Mouse (Mus musculus) MN1 (cell line): ENCODE data around the gene Washc1.
"Not testable (repeated sequence)": the region's sequence is repeated elsewhere in the genome, so short reads cannot be mapped to it uniquely, and the experiment has no call there.

Source experiments
- DNase-seq: peaks from one replicate; pipeline ENCODE4 v3.0.0-alpha.2; 2016; ENCODE audit warnings: low spot score

Washc1 gene

DNA sequence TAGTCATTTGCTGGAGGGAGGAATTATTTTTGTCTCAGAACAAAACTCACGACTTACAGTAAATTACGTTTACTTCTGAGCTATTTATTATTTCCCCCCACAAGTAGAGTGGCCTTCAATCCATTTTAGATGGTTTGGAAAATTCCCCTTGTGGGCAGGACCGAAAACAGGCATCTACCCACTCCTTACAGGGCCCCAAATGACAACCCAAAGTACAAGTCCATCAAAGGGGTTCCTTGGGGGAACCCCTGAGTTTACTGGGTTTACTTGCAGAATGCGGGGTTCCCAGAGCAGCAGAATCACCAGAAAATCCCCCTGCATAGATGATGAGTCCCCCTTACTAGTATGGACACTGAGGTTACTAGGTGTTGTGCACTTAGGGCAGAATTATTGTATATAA lies 821 bp downstream of the Washc1 start:
- DNase-seq: no peak

DNA sequence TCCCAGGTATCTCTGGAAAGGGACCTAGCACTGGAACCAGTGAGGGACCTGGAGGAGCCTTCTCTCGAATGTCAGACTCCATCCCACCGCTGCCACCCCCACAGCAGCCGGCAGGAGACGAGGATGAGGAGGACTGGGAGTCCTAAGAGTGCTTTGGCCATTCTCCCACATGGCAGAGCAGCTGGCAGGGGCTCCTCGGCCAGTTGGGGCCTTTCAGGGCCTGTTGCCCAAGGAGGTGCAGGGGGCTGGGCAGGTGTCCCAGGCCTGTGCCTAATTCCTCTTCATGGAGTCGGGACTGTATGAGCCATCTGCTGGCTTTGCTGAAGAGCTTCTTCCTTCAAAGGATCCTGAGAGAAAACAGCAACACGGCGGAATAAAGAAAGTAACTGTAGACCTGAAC lies 7.6 kb downstream of the Washc1 start:
- no peak for DNase-seq

DNA sequence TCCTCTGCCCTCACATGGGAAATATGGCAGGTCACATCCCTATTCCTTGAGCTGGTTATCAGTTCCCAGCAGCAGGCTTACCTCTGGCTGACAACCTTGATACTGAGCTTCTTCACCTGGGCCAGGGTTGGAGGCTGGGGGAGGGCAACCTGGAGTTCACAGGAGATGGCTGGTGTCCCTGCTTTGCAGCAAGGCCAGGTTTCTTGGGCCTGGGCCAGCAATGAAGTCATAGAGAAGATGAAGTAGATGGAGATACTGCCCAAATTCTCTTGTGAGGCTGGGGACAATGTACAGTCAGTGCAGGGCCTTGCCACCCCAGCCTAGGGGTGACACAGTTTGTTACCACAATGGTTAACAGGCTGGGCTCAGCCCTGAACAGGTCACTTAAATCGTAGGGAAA lies 9.4 kb downstream of the Washc1 start:
- peak; percentile 39 for DNase-seq

DNA sequence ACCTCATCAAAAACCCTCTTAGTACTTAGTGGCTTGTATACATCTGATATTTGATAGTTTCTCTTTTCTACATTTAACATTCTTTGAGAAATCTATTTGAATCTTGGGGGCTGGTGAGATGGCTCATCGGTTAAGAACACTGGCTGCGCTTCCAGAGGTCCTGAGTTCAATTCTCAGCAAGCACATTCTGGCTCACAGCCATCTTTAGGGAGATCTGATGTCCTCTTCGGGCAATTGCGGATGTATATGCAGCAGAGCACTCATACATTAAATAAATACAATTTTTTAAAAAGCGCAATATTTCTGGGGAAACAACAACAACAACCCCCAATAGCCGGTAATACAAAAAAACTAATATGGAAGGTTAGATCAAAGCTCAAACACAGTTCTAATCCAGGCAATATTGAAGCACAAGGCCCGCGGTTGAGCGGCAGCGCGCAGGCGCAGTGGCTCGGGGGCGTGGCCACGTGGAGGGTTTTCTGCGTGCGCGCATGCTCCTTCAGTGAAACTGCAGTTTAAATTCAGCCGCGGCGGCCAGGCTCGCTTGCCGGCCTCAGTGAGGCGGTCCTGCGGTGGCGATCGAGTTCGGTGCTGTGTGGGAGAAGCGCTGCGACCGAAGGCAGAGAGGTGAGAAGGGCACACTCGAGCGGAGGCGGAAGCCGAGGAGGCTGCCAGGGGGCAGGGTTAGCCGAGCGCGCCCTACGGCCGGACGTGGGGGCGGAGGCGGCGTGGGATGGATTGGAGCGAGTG lies 11.9 kb downstream of the Washc1 start, which contains the start of gene Ddx11:
Ddx11 (plus strand) TSS at position 455 of the 750 bp plus-strand sequence.
- peak; percentile 96 for DNase-seq

DNA sequence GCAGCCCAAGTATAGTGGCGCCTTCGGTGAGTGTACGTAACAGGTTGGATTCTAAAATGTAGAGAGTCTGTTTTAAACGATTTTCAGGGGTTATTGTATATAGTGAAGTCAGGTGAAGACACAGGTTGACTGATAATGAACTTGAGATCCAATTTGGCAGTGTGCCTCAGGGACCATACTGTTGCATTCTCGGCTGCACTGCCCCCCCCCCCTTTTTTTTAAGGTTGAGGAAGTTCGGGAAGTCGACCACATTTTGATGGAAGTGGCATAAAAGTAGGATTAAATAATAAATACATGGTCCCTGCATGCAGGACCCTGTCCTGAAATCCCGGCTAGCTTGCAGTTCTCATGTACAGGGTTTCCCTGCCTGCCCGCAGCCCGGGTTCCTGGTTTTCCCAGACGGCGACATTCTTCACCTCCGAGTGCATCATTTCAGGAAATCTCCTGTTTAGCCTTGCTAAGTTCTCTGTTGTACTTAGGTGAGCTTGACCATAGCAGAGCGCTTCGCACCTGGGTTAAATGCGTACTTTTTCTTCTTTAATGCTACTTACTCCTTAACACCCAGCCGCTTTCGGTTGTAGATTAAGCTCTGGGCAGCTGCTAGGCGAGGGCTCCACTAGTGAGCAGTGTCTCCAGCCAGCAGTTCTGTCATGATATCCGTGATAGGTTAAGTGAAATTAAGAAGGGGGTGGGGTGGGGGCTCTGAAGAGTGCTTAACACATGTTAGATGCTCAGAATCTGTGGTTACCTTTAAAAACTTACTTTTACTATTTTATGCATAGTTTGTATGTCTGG lies 12.7 kb downstream of the Washc1 start:
- peak; percentile 49 for DNase-seq

DNA sequence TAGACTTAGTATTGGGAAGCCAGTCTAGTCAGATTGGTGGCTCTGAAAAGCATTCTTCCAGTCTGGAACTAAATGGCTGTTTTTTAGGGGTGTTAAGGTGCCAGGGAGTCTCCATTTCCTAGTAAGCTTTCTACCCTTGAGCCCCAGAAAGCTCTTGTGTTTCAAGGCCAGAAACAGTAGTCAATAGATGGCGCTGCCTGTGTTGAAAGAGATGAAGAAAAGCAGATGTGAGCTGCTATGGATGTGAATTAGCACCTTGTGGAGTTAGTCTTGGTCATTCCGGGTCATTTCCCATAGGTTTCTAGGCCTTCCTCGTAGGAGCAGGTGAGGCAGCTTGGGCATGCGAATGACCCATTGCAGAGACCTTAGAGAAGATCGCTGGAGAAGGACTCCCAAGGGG lies 13.9 kb downstream of the Washc1 start:
- DNase-seq: peak; percentile 55

DNA sequence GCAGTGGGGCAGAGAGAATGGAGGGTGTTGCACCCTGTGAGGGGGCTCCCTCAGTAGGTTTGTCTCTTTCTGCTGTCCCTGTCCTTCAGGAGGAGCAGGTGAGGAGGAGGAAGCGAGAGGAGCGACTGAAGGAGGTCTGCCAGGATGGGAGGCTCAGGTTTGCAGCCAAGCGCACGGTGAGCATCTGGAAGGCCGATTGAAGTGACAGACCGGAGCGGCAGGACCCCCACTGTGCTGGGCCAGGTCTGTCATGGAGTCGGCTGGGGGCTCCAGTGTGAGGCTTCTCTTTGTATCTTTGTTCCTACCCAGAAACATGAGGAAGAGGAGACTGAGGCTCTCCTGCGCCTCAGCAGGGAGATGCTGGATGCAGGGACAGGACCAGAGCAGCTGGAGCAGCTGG lies 19.0 kb downstream of the Washc1 start:
- no peak for DNase-seq

DNA sequence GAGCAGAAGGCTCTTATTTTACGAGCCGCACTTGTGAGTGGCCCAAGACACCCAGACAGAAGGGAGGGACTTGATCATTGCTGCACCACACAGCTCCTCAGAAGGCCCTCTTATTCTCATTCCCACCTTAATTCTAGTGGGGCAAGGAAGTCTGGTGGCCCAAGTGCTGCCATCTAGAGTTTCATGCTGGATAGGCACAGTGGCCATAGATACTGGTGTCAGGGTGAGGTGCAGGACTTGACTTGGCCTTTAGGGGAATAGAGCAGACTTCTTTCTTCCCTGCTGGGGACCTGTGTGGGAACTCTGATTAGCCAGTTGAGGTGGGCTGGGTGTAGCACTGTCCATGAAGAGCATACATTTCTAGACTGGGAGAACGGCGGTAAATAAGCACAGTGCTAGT lies 19.9 kb downstream of the Washc1 start:
- no peak for DNase-seq

DNA sequence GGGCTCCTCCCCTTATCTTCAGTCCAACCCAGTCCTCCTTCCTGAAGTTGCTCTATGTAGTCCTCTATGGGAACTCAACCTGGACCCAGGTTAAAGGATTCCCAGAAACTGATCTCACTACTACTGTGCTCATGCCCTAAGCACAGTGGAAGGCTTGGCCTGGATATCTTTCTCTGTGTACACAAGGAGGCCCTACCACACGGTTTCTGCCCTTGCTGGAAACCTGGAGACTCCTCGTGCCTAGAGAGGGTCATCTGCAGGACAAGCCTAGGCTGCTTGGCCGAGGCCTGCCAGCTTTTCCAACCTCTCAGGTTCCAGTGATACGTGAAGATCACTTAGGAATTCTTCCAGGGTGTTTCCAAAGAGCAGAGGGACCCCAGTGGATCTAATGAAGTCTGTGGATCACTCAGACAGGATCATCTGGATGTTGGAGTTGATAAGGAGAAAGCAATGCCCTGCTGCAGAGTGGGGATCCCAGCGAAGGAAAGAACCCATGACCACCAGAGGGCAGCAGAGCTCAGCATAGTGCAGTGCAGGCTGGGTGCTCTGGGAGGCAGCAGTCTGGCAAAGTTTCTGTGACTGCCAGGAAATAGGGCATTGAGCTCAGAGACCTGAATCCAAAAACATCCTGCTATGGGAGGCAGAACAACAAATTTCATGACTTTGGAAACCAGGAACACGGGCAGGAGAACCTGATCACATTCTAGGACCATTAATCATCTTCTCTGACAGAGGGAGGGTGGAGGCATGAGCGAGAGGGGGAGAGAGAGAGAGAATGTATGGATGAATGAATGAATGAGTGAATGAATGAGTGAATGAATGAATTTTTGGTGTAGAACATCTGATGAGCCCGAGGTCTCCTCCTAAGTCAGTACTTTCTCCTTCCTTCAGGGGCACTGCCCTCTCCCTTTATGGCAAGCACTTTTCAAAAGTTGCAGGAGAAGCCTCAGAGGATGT lies 41.6 kb downstream of the Washc1 start:
- not testable (repeated sequence) for DNase-seq

DNA sequence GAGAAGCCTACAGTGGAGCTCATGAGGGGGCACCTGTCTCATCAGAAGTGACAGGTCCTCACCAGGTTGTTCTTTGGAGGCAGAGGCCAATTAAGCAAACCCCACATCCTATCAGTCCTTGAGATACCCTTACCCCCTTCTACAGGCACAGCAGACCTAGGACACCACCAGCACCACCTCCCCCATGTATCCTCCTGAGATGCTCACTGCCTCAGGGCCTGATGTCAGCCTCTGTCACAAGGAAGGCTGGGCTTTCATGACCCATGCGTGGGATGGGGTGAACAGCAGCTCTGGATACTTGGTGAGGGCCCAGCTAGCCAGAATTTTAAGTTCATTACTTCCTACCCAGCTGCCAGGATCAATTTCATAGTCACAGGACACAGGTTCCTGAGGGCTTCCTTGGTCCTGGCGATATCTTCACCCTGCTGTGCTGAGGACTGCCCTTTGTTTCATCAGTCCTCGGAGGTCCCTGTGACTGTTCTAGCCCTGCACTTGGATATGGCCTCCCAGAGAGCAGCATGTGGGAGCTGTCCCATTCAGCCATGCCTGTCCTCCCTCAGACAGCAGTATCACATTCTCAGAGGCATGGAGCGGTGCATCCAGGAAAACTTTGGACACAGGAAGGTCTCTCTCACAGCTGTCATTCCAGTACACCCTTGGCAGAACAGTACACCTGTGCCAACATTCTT lies 42.5 kb downstream of the Washc1 start:
- DNase-seq: not testable (repeated sequence)

DNA sequence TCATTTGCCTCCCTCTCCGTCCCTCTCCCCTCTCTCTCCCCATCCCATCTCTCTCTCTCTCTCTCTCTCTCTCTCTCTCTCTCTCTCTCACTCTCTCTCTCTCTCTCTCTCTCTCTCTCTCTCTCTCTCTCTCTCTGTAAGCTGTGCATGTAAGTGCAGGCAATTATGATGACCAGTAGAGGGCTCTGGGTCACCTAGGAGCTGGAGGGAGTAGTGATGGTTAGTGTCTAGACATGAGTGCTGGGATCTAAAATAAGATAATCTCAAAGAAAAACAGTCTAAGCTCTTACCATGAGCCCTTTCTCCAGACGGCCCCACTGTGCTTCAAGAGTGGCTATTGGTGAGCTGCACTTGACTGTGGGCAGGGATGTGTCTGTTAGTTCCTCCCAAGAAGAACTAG lies 43.5 kb downstream of the Washc1 start:
- DNase-seq: no peak

DNA sequence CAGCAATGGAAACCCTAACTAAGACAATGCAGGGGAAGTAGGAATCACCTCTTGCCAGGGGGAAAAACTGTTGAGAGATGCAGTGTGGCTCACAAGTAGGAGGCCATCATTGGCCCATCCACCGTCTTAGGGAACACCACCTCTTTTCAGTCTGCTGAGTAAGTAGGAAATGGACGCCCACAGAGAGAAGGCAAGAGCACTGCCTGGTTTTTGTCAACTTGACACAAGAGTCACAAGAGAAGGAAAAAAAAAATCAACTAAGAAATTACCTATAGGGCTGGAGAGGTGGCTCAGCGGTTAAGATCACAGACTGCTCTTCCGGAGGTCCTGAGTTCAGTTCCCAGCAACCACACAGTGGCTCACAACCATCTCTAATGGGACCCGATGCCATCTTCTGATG lies 46.9 kb downstream of the Washc1 start:
- DNase-seq: no peak

DNA sequence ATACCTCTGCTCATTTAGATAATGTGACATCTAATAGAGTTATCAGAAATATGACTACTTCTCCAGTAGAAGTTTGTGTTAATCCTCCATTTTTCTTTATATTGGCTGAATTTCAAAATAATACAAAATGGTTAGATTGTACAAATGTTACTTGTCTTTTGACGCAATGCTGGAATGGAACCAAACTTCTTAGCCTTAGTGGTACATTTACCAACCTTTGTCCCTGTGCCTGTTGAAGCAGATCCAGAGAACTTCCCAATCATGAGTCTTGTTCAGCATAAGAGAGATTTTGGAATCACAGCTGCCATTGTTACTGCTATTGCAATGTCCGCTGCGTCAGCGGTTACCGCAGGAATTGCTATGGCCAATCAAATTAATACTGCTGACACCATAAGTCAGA lies 55.8 kb downstream of the Washc1 start:
- DNase-seq: not testable (repeated sequence)
